Mouse (Mus musculus): ENCODE data around the gene Grm5.

DNA sequence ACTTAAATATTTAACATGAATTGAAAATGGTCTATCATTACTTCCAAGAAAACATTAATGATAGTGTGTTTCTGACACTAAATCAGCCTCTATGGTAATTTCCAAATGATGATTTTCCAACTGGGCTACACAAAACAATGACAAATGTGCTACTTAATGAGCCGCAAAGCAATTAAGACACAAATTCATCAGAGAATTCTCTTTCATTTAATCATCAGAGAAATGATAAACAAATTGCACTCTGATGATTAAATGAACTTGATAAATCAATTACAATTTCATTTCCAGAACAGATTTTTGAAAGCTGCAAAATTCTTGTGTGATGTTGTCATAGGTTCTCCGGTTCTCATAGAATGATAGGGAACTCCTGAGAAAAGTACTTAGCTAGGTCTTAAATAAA, 577.6 kb downstream of the Grm5 start:
- TF ChIP-seq EP300 (IDR thresholded peaks at IDR 0.05; ENCODE audit: low read depth), result no peak
- no peak for TF ChIP-seq CTCF (IDR thresholded peaks at IDR 0.05; ENCODE audit: low read depth)
